Mouse (Mus musculus) spleen, adult 2 months (tissue): ENCODE results near the gene Rad51b.
"Not testable (repeated sequence)": the region's sequence is repeated elsewhere in the genome, so short reads cannot be mapped to it uniquely, and the experiment has no call there.

ENCODE experiments used
- CTCF ChIP-seq: fragments of 200-500 bp; IDR thresholded peaks from 2 replicates; pipeline ENCODE4 v1.5.1; 2011; ENCODE audit warnings: mild to moderate bottlenecking, inconsistent platforms; ENCODE audit not compliant: insufficient read depth, insufficient read length, insufficient replicate concordance; ENCODE audit errors: extremely low read depth
- POLR2A ChIP-seq: fragments of 200-500 bp; IDR thresholded peaks from 2 replicates; pipeline ENCODE4 v1.6.1; 2011; ENCODE audit warnings: low read depth, low read length, inconsistent platforms

- TF ChIP-seq CTCF, POLR2A: not testable (repeated sequence)
Measured at GRCm38 (mm10) chr12:79322539-79322938, 25.5 kb downstream of the Rad51b start.
